Mouse (Mus musculus) liver, embryonic 14.5 days (tissue): Measurements from ENCODE around the gene F12.

Experiments
- CTCF ChIP-seq: IDR thresholded peaks from 2 replicates; pipeline ENCODE4 v1.5.1; 2016; ENCODE audit warnings: antibody characterized with exemption, low read depth, control low read depth
- EP300 ChIP-seq: IDR thresholded peaks from 2 replicates; pipeline ENCODE4 v1.6.1; 2016; ENCODE audit warnings: antibody characterized with exemption, low read depth

- TF ChIP-seq CTCF (no peak), EP300 (no peak)
These were observed 43.8 kb upstream of the F12 start for GRCm38 (mm10) chr13:55470372-55470771.
